Mouse (Mus musculus) ovary, postnatal 10 days (tissue): ENCODE results near the gene Zfp369.
"Not testable (repeated sequence)": the region's sequence is repeated elsewhere in the genome, so short reads cannot be mapped to it uniquely, and the experiment has no call there.

Source experiments
- DNase-seq: peaks from one replicate; pipeline ENCODE4 v3.0.0; 2022; ENCODE audit warnings: low spot score

The Zfp369 gene

GRCm38 (mm10) chr13:65278383-65279341 is at the start of gene Zfp369:
Gene Zfp369, plus strand, starts transcription at chr13:65278814.
- peak; percentile 80 for DNase-seq

DNA sequence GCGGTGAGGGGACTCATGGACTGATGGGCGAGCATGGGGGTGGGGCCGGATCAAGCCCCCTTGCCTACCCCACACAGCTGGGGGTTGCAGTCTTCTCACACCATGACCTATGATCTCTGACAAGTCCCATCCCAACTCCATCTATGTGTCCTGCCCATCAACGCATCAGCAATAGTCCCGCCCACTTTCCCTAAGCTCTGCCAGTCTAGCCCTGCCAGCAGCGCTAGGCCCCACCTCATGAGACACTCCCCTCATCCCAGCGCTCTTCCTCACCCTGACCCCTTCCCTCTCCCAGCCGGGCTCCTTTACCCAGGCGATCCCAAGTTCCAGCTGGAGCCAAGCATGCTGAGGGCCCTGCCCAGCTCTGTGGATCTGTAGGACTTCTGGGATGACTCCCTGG is 41.4 kb upstream of the Zfp369 start:
- no peak for DNase-seq

DNA sequence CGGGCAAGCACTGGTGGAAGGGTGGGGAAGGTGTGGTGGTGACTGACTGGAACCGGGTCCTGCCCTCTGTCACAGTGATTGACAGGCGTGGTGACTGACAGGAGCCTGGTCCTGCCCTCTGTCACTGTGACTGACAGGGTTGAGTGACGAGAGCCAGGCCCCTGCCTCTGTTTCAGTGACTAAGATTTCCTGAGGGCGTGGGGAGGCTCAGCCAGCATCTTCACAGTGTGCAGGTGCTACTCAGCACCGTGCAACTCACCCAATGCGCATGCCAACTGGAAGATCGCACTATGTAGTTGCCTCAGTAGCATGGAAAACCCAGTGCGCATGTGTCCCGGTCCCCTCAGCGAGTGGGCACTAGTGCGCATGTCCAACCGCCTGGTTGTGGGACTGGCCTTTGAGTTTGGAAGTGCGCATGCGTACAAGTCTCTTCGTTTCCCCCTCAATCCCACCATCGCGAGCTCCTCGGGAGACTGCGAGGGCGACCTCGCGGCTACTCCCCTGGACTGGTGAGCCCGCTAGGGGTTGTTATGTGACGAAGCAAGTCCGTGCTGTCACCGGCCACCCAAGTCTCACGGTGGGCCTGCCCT is 38.0 kb upstream of the Zfp369 start:
- peak; percentile 96 for DNase-seq

DNA sequence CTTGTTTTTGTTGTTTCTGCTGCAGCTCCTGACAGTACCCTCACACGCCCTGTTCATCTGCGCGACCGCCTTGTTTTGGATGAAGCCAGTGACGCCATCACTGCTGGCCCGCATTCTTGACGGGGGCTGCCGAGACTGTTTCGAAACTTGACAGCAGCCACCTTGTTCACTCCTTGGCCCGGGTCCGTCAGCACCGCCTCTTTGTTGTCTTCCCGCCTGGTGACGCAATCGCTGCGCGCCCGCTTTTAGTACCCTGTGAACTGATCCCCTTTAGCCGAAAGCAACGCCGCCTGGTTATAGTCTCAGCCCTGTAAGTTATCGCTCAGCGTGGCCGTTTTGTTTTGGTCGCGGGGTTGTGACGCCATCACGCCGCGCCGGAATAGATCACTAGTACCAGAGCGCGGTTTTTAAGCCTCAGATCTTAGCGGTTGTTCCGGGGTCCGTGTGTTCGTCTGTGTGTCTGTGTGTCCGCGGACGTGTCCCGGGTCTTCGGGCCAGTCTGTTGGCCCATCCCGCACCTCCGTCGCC is 37.5 kb upstream of the Zfp369 start:
- DNase-seq = peak; percentile 98

GRCm38 (mm10) chr13:65241627-65242318 is 36.8 kb upstream of the Zfp369 start:
- DNase-seq = no peak

DNA sequence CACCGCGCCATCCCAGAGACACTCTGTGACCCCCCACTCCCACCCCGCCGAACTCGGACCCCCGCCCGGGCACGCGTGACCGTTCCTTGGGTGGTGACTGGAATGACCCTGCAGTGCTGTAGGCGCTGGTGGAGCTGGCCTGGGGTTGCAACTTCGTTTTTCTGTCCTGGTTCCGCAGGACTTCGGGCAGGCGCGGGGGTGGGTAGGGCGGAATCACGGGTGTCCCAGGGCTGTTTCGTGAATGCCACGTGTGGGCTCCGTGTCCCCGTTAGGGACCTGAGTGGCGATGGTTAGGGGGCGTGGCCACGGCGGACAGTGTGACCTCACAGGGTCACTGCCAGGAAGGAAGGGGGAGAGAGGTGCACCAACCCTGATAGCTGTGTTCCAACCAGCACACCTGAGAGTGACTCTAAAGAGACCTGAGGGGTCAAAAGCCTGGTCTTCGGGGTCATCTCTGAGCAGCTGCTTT is 36.3 kb upstream of the Zfp369 start:
- DNase-seq = no peak

GRCm38 (mm10) chr13:65243273-65243672 is 35.3 kb upstream of the Zfp369 start:
- no peak for DNase-seq

GRCm38 (mm10) chr13:65258175-65258954 is 20.2 kb upstream of the Zfp369 start:
- no peak for DNase-seq

DNA sequence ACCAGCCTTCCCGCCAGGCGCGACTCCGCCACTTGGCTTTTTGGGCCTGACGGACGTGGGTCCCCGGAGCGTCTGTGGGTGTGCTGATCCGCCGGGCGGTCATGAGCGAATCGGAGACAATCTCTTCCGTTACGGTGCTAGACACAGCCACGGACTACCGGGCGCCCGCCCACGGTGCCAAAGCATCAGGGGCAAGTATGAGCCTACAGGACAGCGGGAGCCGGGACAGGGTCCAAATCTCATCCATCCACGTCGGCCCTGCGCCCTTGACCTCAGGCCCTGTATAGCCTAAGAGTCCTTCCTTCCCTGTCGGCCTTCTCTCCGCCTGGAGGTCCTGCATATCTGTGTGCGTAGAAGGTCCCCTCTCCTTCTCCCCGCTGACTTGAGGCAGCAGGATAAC is 19.4 kb upstream of the Zfp369 start, which contains the start of gene Gm10775:
Gene Gm10775, plus strand, starts transcription at position 301 of the 400 bp plus-strand sequence.
- no peak for DNase-seq

DNA sequence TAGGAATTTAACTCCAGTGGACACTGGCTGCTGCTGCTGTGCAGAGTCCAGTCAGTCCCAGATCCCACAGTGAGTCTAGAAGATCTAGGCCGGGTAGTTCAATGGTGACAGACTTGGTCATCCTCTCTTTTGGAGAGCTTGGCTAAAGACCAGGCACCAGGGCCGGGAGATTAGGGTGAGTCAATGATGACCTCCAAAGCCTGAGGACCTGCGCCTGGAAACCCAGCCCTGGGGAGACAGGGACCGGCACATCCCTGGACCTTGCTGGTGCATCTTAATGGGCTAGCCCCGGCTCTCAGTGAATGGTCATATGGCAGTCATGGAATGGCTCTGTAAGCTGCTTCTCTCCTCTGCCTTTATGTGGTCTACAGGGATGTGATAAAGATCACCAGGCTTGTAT is 16.5 kb upstream of the Zfp369 start:
- no peak for DNase-seq

DNA sequence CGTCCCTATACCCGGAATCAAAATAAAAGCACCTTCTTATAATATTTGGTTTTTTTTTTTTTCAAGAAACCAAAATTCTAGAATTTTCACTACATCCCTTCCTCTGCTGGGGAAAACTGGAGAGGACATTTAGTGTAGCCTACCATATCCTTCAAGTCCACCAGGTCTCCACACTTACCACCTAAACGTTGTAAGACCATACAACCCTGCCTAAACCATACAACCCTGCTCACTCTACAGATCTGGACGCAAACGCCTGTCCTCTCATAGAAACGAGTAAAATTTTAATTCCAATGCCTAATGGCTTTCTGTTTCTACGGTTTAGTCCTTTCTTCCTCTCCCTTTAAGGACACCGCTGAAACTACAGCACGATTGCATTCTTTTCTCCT is 626 bp upstream of the Zfp369 start:
- DNase-seq = no peak

GRCm38 (mm10) chr13:65286771-65287170 is 8.2 kb downstream of the Zfp369 start:
- DNase-seq = no peak

DNA sequence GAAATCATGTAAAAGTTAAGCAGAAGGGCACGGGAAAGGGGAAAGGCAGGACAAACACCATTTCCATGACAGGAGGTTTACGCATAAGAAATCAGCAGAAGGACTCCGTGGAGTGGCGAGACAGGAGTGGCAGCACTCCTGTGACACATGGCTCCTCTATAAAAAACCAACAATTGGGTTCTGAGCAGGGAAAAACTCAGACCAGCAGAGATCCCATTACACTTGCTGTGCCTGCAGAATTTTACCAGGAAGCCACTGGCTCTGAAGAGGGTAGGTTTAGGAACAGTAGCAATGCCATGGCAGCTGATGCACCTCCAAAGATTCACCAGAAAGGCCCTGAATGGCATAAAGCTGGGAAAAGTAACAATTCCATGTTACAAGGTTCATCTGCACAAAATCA is 17.7 kb downstream of the Zfp369 start:
- no peak for DNase-seq

GRCm38 (mm10) chr13:65310849-65311248 is 32.2 kb downstream of the Zfp369 start:
- not testable (repeated sequence) for DNase-seq

- no peak for DNase-seq
These were observed 32.7 kb downstream of the Zfp369 start for GRCm38 (mm10) chr13:65311311-65311755.

DNA sequence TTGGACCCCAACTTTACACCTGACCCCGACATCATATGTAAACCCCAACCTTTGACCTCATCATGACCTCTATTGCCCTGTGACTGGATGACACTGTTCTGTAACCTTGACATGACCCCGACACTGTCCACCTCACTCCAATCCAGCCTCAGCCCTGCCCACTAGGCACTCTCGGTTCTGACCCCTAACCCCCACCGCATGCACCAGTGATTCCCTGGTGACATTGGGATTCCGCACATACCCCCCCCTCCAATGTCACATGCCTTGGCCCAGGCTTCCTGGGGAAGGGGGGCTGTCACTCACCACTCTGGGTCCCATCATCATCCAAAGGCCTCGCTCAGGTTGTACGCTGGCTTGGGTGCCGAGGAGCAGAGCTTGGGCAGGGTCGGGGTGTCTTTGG is 33.2 kb downstream of the Zfp369 start:
- no peak for DNase-seq

DNA sequence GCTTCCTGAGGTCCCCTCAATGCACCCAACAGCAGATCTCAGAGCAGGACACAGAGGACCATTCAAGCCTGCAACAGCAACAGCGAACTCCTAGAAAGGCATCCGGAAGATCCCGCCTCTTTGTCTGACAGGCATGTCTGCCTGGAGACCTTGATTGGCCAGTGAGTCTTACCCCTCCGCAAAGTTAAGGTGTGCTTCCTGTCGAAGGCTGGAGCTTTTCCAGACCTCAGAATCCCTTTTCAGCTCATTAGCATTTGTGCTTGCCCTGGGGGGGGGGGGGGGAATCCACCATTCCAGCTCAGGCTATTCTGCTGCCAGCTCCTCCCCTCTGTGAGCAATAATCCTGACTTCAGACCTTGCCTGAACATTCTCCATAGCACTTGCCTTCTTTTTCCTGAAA is 69.9 kb downstream of the Zfp369 start:
- not testable (repeated sequence) for DNase-seq

GRCm38 (mm10) chr13:65351768-65352167 is 73.2 kb downstream of the Zfp369 start:
- DNase-seq = not testable (repeated sequence)
